Mouse (Mus musculus): ENCODE results near the gene Ubtd2.
"Not testable (repeated sequence)": the region's sequence is repeated elsewhere in the genome, so short reads cannot be mapped to it uniquely, and the experiment has no call there.

Gene Ubtd2

DNA sequence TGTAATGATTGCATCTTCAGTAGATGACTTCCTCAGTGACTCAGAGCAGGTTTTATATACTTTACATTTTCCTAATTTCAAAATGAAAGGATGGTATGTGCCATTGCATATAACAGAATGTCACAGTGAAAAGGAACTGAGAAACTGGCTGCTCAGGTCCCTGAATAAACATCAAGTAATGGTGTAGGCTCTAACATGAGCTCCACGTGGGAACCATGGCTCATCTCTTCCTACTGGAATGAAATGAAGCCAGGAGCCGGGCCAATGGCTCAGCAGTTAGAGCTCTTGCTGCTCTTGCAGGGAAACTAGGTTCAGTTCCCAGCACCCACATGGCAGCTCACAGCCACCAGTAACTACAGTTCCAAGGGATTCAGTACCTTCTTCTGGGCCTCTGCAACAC, 16.8 kb downstream of the Ubtd2 start:
- DNase-seq, result no peak

GRCm38 (mm10) chr11:32474725-32475124, 19.6 kb downstream of the Ubtd2 start:
- DNase-seq, result no peak

DNA sequence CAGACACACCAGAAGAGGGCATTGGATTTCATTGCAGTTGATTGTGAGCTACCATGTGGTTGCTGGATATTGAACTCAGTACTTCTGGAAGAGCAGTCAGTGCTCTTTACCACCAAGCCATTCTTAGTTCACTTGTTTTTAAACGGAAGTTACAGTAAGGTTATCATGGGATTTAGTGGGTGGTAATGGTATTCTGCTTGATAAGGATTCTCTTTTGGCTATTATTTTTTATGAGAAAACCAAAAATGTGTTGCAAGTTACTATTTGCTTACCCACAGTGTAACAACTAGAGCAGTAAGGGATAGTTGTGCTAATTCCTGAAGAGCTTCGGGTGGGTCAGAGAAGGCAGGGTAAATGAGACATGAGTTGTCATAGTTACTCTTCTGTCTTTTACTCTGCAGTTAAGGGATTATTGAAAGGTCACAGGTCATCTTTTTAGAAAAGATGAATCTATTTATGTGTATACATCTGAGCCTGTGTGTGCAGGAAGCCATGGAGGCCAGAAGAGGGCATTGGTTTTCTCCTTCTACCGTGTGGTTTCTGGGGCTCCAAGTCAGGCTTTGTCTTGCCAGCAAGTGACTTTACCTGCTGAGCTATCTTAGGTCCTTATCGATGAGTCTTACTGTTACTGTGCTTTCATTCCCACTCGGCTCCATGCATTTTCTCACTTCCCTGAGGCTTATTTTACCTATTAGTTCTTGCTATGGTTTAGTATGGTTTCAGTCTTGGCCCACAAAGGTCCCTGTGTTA, 20.5 kb downstream of the Ubtd2 start:
- DNase-seq, result no peak

DNA sequence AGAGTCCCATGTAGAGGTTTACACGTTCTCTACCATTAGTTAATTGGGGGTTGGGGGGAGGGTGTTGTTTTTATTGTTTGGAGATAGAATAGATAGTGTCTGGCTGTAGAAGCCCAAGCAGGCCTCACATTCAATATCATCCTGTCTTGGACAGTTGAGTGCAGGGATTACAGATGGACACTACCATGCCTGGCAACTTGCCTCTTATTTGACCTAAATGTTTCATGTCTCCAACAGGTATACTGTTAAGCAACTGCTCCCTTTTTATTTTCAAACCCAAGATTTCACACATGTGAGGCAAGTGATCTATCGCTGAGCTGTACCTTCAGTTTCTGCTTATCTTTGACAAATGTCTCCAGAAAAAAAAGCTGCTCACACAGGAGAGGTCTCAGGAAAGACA, 26.4 kb downstream of the Ubtd2 start:
- DNase-seq, result no peak

- peak; percentile 13 for DNase-seq
These were observed 30.1 kb downstream of the Ubtd2 start for GRCm38 (mm10) chr11:32485290-32485689.

- no peak for DNase-seq
These were observed 31.5 kb downstream of the Ubtd2 start for GRCm38 (mm10) chr11:32486621-32487020.

- no peak for DNase-seq
These were observed 32.3 kb downstream of the Ubtd2 start for GRCm38 (mm10) chr11:32487501-32487900.

GRCm38 (mm10) chr11:32488344-32488743, 33.2 kb downstream of the Ubtd2 start:
- DNase-seq, result no peak

DNA sequence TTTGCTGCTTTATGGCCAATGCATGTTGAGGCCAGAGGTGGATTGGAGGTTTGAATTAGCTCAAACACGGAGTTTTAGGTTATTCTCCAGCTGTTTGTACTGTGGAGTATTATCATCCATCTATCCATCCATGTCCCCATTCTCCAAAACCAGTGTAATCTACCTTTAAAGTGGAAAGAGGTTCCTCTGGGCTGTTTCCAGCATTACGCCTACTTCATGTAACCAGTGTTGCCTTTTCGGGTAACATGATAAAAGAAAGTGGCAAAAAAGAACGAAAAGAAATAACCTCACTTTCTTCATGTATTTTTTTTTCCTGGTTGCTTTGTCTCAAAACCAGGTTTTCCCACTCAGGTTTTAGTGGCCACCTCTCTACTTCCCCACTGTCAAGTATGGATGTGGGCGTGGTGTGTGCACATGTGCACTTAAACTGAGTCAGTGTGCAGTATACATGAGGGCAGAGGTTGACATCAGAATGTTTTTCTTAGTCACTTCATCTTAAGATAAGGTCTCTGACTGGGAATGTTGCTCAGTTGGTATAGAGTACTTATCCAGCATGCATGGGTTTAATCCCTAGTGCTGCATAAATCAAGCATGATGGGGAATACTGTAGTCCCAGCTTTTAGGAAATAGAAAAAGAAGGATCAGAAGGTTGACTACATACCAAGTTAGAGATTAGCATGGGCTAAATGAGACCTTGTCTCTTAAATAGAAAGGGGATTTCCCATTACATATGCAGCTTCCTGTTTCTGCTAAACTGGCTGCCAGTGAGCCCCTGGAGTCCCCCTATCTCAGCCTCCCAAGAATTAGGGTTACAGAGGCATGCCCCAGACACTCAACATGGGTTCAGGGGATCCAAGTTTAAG, 33.9 kb downstream of the Ubtd2 start:
- DNase-seq, result no peak

DNA sequence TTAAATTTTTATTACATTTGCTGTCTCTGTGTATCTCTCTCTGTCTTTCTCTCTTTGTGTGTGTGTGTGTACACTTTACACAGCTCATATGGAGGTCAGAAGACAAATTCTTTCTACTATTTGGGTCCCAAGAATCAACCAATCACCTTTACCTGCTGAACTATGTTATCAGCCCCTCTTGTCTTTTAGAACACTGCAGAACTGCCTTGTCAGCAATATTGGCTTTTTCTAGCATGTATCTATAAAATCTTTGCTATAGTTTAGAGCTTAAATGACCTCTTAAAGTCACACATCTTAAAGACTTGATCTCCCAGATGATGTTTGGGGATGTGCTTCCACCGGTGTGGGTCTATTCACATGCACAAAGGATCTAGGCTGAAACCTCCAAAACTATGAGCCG, 35.9 kb downstream of the Ubtd2 start:
- no peak for DNase-seq

DNA sequence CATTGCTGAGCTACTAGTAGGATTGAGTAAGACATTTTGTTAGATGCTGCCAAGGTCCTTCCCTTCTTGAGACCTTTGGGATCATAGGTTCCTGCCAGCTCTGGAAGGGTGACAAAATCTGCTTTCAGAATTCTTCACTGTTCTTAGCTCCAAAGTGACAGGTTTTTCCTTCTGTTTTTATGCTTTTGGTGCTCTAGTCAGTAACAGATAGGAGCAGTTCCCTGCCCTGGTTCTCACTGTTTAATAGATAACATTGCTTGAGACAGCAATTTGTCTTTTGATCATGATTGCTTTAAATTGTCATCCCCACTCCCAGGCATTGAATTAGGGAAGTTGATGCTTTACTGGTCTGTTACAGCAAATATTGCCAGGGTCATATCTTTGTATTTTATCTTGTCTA, 38.1 kb downstream of the Ubtd2 start:
- DNase-seq, result no peak

DNA sequence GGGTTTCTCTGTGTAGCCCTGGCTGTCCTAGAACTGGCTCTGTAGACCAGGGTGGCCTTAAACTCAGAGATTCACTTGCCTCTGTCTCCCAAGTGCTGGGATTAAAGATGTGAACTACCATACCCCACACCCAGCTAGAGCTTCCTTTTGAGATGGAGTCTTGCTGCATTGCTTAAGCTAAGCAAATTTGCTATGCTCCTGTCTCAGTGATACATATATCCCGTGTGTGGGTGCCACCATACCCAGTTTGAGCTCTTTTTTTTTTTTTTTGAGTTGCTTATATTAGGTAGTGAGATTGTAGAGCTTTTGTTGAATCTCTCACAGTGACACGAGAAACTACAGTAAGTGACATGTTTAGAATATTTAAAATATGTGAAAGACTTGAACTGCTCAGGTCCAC, 40.1 kb downstream of the Ubtd2 start:
- no peak for DNase-seq

DNA sequence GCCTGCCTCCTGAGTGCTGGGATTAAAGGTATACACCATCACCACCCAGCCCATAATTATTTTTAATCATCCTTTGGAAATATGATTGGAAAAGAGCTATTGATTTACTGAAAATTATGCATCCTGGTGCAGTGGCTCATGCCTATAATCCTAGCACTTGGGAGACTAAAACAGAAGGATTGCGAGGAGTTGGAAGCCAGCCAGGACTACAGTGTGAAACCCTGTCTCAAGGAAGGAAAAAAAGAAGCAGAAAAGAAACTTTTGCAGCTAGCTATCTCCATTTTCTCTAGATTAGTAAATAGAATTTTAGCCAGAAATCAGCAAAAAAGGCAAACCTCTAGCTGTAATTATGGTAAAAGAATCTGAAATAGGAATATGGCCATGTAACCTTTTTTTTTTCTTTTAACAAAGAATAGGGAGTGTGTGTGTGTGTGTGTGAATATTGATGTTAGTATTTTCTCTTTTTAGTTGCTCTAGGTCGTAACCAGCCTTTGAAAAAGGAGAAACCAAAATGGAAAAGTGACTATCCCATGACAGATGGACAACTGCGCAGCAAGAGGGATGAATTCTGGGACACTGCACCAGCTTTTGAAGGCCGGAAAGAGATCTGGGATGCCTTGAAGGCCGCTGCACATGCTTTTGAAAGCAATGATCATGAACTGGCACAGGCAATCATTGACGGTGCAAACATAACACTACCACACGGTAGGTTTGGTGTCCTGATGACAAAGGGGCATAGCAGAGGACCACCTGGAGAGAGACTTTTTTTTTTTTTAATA, 43.8 kb downstream of the Ubtd2 start:
- DNase-seq, result no peak

GRCm38 (mm10) chr11:32499931-32500330, 44.8 kb downstream of the Ubtd2 start:
- no peak for DNase-seq

- no peak for DNase-seq
These were observed 48.5 kb downstream of the Ubtd2 start for GRCm38 (mm10) chr11:32503711-32504110.

DNA sequence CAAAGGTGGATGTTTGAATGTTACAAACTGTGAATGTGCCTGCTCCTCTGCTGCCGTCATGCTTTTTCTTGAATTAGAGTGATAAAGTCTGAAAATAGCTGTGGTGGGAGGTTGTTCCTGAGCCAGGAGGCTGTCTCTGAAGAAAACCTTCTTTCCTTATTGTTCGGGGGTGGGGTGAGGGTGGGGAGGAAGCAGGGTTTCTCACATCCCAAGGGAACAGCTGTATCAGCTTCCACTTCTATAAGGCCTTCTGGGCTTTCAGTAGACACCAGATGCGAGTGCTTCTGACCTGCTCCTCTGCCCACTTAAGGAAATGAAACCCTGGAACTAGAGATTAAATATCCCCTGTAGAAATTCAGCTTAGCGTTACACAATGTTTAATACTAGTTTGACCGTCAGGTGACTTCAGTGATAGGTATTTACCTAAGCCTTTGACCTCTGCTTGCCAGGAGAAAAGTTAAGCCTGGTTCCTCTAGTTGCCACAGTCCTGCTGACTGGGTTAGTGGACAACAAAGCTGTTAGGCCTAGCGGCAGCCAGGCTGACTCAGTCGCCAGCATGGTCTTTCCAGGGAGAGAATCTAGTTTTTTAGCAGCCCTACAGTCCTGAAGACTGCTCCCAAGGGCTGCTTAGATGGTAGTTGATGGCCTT, 50.0 kb downstream of the Ubtd2 start:
- DNase-seq, result no peak

DNA sequence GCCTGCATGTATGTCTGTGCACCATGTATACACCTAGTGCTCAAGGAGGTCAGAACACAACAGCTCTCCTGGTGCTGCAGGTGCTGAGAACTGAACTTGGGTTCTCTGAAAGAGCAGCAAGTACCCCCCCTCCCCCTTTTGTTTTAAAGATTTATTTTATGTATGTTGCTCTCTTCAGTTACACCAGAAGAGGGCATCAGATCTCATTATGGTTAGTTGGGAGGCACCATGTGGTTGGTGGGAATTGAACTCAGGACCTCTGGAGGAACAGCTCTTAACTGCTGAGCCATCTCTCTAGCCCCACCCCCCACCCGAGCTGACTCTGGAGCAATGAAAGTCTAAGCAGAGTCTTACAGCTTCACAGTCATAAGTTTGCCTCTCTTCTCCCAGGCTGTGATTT, 55.8 kb downstream of the Ubtd2 start:
- no peak for DNase-seq

- not testable (repeated sequence) for DNase-seq
These were observed 59.7 kb downstream of the Ubtd2 start for GRCm38 (mm10) chr11:32514853-32515252.

DNA sequence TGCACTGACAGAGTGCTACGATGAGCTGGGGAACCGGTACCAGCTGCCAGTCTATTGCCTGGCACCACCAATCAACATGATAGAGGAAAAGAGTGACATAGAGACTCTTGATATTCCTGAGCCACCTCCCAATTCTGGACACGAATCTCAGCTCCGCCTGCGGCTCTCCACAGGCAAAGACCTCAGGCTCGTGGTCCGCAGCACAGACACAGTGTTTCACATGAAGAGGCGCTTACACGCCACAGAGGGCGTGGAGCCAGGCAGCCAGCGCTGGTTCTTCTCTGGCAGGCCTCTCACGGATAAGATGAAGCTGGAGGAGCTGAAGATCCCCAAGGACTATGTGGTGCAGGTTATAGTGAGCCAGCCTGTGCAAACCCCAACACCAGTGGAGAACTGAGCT, 60.9 kb downstream of the Ubtd2 start:
- DNase-seq, result no peak

- DNase-seq, result no peak
These were observed 61.9 kb downstream of the Ubtd2 start for GRCm38 (mm10) chr11:32516916-32517712.

DNA sequence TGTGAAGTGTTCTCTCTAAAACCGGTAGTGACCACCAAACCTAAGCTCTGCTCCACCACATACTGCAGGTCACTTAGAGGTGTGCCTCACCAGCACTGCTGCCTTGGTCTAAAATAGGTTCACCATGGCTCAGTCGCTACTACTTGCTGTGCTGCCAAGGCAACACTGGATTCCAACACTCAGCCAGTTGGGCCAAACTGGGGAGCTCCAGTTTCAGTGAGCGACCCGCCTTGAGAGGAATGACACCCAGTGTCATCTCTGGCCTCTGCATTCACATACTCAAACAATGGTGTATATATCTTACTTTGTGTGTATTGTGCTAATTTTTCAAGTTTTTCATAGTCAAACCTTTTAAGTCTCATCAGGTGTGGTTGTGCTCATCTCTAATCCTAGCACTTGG, 63.6 kb downstream of the Ubtd2 start:
- no peak for DNase-seq

DNA sequence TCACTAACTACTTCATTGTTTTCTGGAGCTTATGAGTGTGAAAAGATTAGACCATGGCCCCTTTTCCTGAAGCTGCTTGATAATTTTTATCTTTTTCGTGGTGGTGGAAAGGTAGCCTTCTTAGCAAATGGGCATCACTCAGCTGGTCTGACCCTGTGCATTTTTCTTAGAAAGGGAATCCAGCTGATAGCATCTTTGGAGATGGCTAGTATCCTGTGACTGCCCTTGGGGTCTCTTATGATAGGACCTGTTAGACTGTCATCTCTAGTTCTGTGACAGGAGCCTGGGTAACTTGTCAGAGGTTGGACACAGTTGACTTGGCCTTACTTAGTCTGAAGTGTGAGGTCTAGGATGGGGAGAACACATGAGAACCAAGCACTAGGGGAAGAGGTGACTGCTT, 64.2 kb downstream of the Ubtd2 start:
- no peak for DNase-seq

All from embryo, embryonic 11 days (tissue).